Mouse (Mus musculus) lung, postnatal 0 days (tissue): Measurements from ENCODE around the gene Uvrag. TPM values are rescaled to one million over a fixed set of nuclear protein-coding genes. Genes with fewer than 3 reads are reported as not detected.

Source experiments
- ATAC-seq: fragments of 200-750 bp; cut with Nextera tagmentation; 2 replicates; pipeline ENCODE4 v1.8.0; 2017; ENCODE audit warnings: moderate library complexity
- DNase-seq: peaks from one replicate; pipeline ENCODE4 v3.0.0-alpha.2; 2016; ENCODE audit warnings: low spot score
- H3K27ac ChIP-seq: fragments of 300-500 bp; sonication (generic); 2 replicates; pipeline ENCODE4 v1.5.1; 2014; ENCODE audit warnings: antibody characterized with exemption, mild to moderate bottlenecking, low read length, mixed read lengths
- H3K27me3 ChIP-seq: fragments of 300-500 bp; sonication (generic); replicated peaks from 2 replicates; pipeline ENCODE4 v1.6.1; 2014; ENCODE audit warnings: low read length, mixed read lengths; ENCODE audit not compliant: insufficient read depth
- H3K36me3 ChIP-seq: fragments of 300-500 bp; sonication (generic); 2 replicates; pipeline ENCODE4 v1.6.1; 2014; ENCODE audit warnings: low read length, mixed read lengths; ENCODE audit not compliant: insufficient read depth
- H3K4me1 ChIP-seq: fragments of 300-500 bp; sonication (generic); 2 replicates; pipeline ENCODE4 v1.6.1; 2014; ENCODE audit warnings: antibody characterized with exemption, low read depth, low read length, mixed read lengths; ENCODE audit not compliant: insufficient read depth
- H3K4me2 ChIP-seq: fragments of 300-500 bp; sonication (generic); replicated peaks from 2 replicates; pipeline ENCODE4 v1.6.1; 2014; ENCODE audit warnings: low read depth, mild to moderate bottlenecking, low read length, moderate library complexity, mixed read lengths
- H3K4me3 ChIP-seq: fragments of 300-500 bp; sonication (generic); 2 replicates; pipeline ENCODE4 v1.5.1; 2014; ENCODE audit warnings: low read depth, low read length
- H3K9ac ChIP-seq: fragments of 300-500 bp; sonication (generic); replicated peaks from 2 replicates; pipeline ENCODE4 v1.6.1; 2014; ENCODE audit warnings: low read depth, mild to moderate bottlenecking
- H3K9me3 ChIP-seq: fragments of 300-500 bp; sonication (generic); 2 replicates; pipeline ENCODE4 v1.6.1; 2016; ENCODE audit warnings: low read length, mixed read lengths
- CTCF ChIP-seq: IDR thresholded peaks from 2 replicates; pipeline ENCODE4 v1.5.1; 2016; ENCODE audit warnings: antibody characterized with exemption, mild to moderate bottlenecking
- EP300 ChIP-seq: IDR thresholded peaks from 2 replicates; pipeline ENCODE4 v1.6.1; 2016; ENCODE audit warnings: antibody characterized with exemption, mild to moderate bottlenecking, control low read depth
- WGBS: fragments of 180-500 bp; shearing (Covaris S2); extraction: QIAGEN DNeasy Blood & Tissue Kit; methylation state at CpG from one replicate; pipeline ENCODE4 v1.1.7; 2014; 5-methylcytosine and 5-hydroxymethylcytosine counted together
- polyA plus RNA-seq: library from polyadenylated mRNA; unstranded; fragments of >200 nt; fragmentation: Nextera tagmentation; extraction: Ambion mirVana; gene quantifications from 2 replicates; pipeline ENCODE4 v1.2.1, GENCODE M21; 2015

The Uvrag gene
- polyA plus RNA-seq, 1 experiment from 2014 or later, result 23.4 TPM

DNA sequence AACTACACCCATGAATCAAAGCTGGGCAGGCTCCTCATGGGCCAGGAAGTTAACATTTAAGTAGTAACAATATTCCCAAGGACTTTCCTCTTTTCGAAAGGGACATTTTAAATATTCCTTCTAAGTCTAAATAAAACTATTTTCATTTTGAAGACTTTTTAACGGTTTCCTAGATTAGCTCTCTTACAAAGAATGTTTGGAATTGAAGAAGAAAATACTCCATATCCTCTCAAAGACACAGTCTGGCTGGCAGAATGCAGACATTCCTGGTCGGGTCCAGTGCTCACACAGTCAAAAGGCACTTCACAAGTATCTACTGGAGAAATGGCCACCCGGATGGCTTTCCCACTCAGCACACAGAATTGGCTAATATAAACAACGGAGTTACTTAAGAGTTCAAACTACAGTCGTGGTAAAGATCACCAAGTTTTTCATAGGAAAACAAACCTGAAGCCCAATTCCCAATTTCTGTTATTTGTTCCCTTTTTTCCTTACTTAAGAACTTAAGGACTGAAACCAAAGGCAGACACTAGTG is 9.1 kb downstream of the Uvrag start:
- Histone ChIP-seq H3K27me3 (no peaks in the 10 kb centered on the region), H3K9ac (no peak overlapping the region), H3K27ac (peak overlapping the region; percentile 84), H3K4me3 (no peak overlapping the region), H3K9me3 (no peaks in the 10 kb centered on the region), H3K4me1 (peaks cover 19% of the 10 kb centered on the region; the same call in 1 of the 2 replicates), H3K36me3 (no peaks in the 10 kb centered on the region), H3K4me2 (peak overlapping the region; percentile 25; the same call in 1 of the 2 replicates)
- 7% methylated on average over 6 of the region's 6 CpGs for WGBS
- DNase-seq (peak; percentile 80), ATAC-seq (peak; percentile 62)
- TF ChIP-seq CTCF (no peak), EP300 (peak; percentile 77; the same call in 1 of the 2 replicates)

DNA sequence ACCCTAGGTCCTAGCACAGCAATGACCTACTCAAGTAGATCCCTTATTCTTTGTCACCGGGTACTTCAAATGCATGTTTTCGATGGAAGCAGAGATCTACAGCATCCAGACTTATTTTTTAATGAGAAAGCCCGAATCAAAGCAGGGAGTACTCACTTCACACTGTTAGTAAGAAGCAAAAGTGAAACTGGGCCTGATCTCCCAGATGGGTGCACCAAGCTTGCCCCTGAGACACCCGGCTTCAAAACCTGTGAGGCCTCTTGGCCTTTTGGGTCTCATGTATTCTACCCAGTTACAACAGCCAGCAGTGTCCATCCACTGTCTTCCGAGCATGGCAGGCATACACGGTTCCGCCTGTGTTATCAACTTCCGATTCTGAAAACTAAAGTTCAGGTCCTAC is 12.0 kb downstream of the Uvrag start:
- no peak for DNase-seq
- H3K36me3 ChIP-seq, result no peaks in the 10 kb centered on the region
- H3K4me1 ChIP-seq, result peaks cover 19% of the 10 kb centered on the region; the same call in 1 of the 2 replicates
- ATAC-seq, result no peak
- H3K27me3 ChIP-seq, result no peaks in the 10 kb centered on the region
- no peaks in the 10 kb centered on the region for H3K9me3 ChIP-seq
- WGBS, result 82% methylated on average over 8 of the region's 8 CpGs
- TF ChIP-seq EP300 (no peak), CTCF (no peak)
- H3K4me2 ChIP-seq, result no peak overlapping the region
- H3K4me3 ChIP-seq, result no peak overlapping the region
- peak overlapping the region; percentile 22; the same call in 1 of the 2 replicates for H3K27ac ChIP-seq
- H3K9ac ChIP-seq, result no peak overlapping the region

DNA sequence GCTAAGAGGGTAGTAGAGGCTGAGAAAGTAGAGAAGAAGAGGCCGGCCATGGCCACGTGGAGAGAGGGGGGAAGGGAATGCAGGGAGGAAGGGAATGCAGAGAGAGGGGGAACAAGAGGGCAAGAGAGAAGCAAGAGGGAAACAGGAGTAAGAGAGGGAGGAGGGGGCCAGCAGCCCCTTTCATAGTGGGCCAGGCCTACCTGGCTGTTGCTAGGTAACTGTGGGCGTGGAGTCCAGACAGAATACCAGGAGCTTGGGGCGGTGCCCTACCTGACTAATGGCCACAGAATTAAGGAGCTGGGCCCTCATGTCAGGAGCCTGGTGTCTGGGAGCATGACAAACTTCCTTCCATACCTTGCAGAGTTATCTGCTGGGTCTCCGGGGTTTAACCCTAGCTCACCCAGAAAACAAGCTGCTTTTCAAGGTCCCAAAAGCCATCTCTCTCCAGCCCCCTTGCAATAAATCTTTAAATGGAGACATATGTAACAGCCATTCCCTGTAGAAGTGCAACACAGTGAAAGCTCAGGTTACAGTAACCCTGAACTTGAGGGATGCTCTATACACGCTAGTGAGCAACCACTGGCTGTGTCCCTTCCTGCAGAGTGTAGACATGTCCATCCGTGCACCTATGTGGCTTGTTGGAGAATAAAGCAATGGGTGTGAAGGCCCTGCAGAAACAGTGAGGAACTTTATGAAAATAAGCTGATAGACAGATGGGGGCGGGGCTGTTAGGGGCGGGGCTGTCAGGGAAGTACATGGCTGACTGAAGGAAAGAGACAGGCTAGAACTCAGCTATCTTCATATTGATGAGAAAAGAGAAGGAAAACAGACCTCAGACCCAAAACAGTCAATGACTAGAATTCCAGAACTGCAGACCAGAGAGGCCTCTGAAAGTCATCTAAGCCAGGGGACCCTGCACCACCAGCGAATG is 12.7 kb downstream of the Uvrag start:
- H3K27ac ChIP-seq, result 0 out of 2 replicates have a peak overlapping the region, but pooled peaks have one; percentile 74
- peak; percentile 37 for ATAC-seq
- no peak for TF ChIP-seq EP300
- no peak for TF ChIP-seq CTCF
- H3K9me3 ChIP-seq, result no peaks in the 10 kb centered on the region
- H3K4me1 ChIP-seq, result peaks cover 19% of the 10 kb centered on the region; the same call in 1 of the 2 replicates
- no peaks in the 10 kb centered on the region for H3K36me3 ChIP-seq
- no peak overlapping the region for H3K4me2 ChIP-seq
- H3K9ac ChIP-seq, result no peak overlapping the region
- H3K4me3 ChIP-seq, result no peak overlapping the region
- no peaks in the 10 kb centered on the region for H3K27me3 ChIP-seq
- WGBS, result 44% methylated on average over 10 of the region's 10 CpGs
- peak; percentile 55 for DNase-seq

DNA sequence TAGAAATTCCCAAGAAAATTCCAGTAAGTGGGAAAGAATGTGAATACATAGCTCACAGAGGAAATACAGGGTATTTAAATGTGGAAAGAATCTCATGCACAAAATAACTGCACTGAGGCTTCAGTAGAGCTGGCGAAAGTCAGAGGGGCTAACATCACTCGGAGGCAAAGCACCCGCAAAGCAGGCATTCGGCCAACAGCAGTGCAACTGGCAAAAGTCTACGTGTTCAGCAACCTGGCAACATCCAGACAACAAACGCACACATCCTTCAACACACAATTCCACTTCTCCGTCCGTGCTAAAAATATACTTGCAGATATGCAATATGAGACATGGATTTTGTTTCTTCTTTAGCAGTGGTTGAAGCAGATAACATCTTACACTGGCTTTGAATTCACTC is 14.9 kb downstream of the Uvrag start:
- no peak for TF ChIP-seq EP300
- TF ChIP-seq CTCF, result no peak
- H3K27me3 ChIP-seq, result no peaks in the 10 kb centered on the region
- no peaks in the 10 kb centered on the region for H3K9me3 ChIP-seq
- peak; percentile 50 for DNase-seq
- H3K4me3 ChIP-seq, result no peak overlapping the region
- WGBS, result 24% methylated on average over 8 of the region's 8 CpGs
- H3K4me2 ChIP-seq, result no peak overlapping the region
- H3K4me1 ChIP-seq, result peaks cover 9% of the 10 kb centered on the region; the same call in 1 of the 2 replicates
- H3K9ac ChIP-seq, result no peak overlapping the region
- no peak overlapping the region for H3K27ac ChIP-seq
- ATAC-seq, result no peak
- H3K36me3 ChIP-seq, result no peaks in the 10 kb centered on the region

DNA sequence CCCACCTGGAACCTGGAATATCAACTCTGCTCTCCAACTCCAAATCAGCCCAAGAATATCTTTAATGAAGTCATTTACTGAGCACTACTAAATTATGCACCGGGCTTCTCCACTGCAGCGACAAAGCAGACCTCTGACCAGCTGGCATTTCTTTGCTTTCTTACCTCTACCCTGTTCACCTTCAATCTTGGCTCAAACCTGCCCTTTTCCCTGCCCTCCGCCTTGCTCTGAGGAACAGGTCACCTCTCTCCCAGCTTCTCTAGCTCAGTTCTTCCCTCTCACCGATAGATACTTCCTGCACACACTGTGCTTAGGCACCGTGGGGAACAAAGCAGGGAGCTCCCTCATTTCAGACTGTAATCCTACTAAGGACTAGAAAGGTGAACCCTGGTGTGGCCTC is 18.3 kb downstream of the Uvrag start:
- DNase-seq (no peak), ATAC-seq (no peak)
- Histone ChIP-seq H3K9me3 (no peaks in the 10 kb centered on the region), H3K27me3 (no peaks in the 10 kb centered on the region), H3K36me3 (no peaks in the 10 kb centered on the region), H3K27ac (no peak overlapping the region), H3K4me1 (no peaks in the 10 kb centered on the region; the same call in 1 of the 2 replicates), H3K4me3 (no peak overlapping the region), H3K9ac (no peak overlapping the region), H3K4me2 (no peak overlapping the region)
- WGBS, result 70% methylated on average over 5 of the region's 5 CpGs
- no peak for TF ChIP-seq EP300
- TF ChIP-seq CTCF, result no peak

DNA sequence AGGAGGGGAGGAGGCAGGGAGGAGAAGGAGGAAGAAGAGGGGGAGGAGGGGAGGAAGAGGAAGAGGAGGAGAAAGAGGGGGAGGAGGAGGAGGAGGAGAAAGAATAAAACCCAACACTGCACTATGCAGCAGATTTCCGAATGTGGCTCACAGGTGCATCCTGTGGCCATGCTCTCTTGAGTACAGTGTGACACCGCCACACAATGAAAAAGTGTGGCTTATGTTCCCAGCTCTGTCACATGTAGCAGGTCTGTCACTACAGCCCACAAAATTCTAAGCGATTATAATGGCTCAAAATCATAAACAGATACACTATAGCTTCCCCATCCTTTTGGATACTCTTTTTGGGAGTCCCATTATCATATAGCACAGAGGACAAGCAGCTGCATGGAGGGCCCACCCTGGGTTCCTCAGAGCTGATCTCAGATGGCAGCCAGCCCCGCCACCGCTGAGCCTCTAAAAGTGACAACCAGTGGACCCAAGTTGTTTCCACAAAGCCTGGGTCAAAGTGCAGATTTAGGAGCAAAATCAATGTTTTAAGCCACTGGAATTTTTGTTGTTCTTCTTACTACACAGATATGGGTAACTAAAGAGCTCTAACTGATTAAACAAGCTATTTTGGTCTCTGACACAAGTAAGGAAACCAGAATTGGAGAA is 19.9 kb downstream of the Uvrag start:
- WGBS, result 65% methylated on average over 5 of the region's 5 CpGs
- Histone ChIP-seq H3K27me3 (no peaks in the 10 kb centered on the region), H3K9me3 (no peaks in the 10 kb centered on the region), H3K9ac (no peak overlapping the region), H3K4me3 (no peak overlapping the region), H3K4me2 (no peak overlapping the region), H3K27ac (no peak overlapping the region), H3K4me1 (no peaks in the 10 kb centered on the region), H3K36me3 (no peaks in the 10 kb centered on the region)
- no peak for ATAC-seq
- TF ChIP-seq EP300 (no peak), CTCF (no peak)
- no peak for DNase-seq
